Mouse (Mus musculus) cerebellum, postnatal 14 days (tissue): Measurements from ENCODE around the gene E2f6.

Experiments
- DNase-seq, 2 experiments: peaks; one replicate each; pipeline ENCODE4 v3.0.0; 2021; ENCODE audit warnings: mixed read lengths in 2 of 2

E2f6 gene

GRCm38 (mm10) chr12:16810525-16811431 is at the start of gene E2f6:
Gene E2f6 (plus strand): TSS chr12:16810963.
- peak; percentile 87 to 91 for DNase-seq

- DNase-seq: no peak
Observed at GRCm38 (mm10) chr12:16761461-16761860, 49.3 kb upstream of the E2f6 start.

- no peak for DNase-seq
Observed at GRCm38 (mm10) chr12:16763649-16764422, 46.9 kb upstream of the E2f6 start.

- no peak for DNase-seq
Observed at GRCm38 (mm10) chr12:16764776-16765445, 45.9 kb upstream of the E2f6 start.

GRCm38 (mm10) chr12:16768251-16768650 is 42.5 kb upstream of the E2f6 start:
- no peak for DNase-seq

- DNase-seq: no peak
Observed at GRCm38 (mm10) chr12:16768711-16769110, 42.1 kb upstream of the E2f6 start.

GRCm38 (mm10) chr12:16769601-16770165 is 41.1 kb upstream of the E2f6 start:
- DNase-seq: no peak

- no peak for DNase-seq
Observed at GRCm38 (mm10) chr12:16774605-16775004, 36.2 kb upstream of the E2f6 start.

- DNase-seq: no peak
Observed at GRCm38 (mm10) chr12:16775351-16775750, 35.4 kb upstream of the E2f6 start.

GRCm38 (mm10) chr12:16778523-16778922 is 32.2 kb upstream of the E2f6 start:
- no peak for DNase-seq

- DNase-seq: no peak
Observed at GRCm38 (mm10) chr12:16779165-16779564, 31.6 kb upstream of the E2f6 start.

GRCm38 (mm10) chr12:16780320-16780719 is 30.4 kb upstream of the E2f6 start:
- DNase-seq: no peak

- DNase-seq: no peak
Observed at GRCm38 (mm10) chr12:16781034-16781746, 29.6 kb upstream of the E2f6 start.

- no peak for DNase-seq
Observed at GRCm38 (mm10) chr12:16788600-16788999, 22.2 kb upstream of the E2f6 start.

GRCm38 (mm10) chr12:16789199-16789598 is 21.6 kb upstream of the E2f6 start:
- no peak for DNase-seq

GRCm38 (mm10) chr12:16789756-16790155 is 21.0 kb upstream of the E2f6 start:
- no peak for DNase-seq

- DNase-seq: no peak
Observed at GRCm38 (mm10) chr12:16790456-16790855, 20.3 kb upstream of the E2f6 start.

GRCm38 (mm10) chr12:16793371-16793770 is 17.4 kb upstream of the E2f6 start:
- no peak for DNase-seq

- DNase-seq: no peak
Observed at GRCm38 (mm10) chr12:16795781-16796180, 15.0 kb upstream of the E2f6 start.

GRCm38 (mm10) chr12:16798894-16799293 is 11.9 kb upstream of the E2f6 start:
- DNase-seq: no peak

- no peak for DNase-seq
Observed at GRCm38 (mm10) chr12:16799928-16800258, 10.9 kb upstream of the E2f6 start.

- DNase-seq: peak; percentile 28 to 50
Observed at GRCm38 (mm10) chr12:16800259-16800958, 10.4 kb upstream of the E2f6 start, which contains the start of gene Greb1. Gene Greb1 (minus strand): TSS chr12:16800886.
